Mouse (Mus musculus) thymus, adult 2 months (tissue): ENCODE results near the gene Dkkl1. TPM values are rescaled to one million over a fixed set of nuclear protein-coding genes. Genes with fewer than 3 reads are reported as not detected.

Source experiments
- DNase-seq: peaks from one replicate; pipeline ENCODE4 v3.0.0; 2021
- H3K27ac ChIP-seq: fragments of 200-500 bp; 2 replicates; pipeline ENCODE4 v1.5.1; 2012; ENCODE audit warnings: low read length, control low read depth; ENCODE audit not compliant: control insufficient read depth, insufficient read depth
- H3K27me3 ChIP-seq: fragments of 200-500 bp; 2 replicates; pipeline ENCODE4 v1.6.1; 2012; ENCODE audit warnings: mild to moderate bottlenecking, low read length, moderate library complexity, mixed read lengths; ENCODE audit not compliant: control insufficient read depth, insufficient read depth
- H3K36me3 ChIP-seq: fragments of 200-500 bp; 2 replicates; pipeline ENCODE4 v1.6.1; 2012; ENCODE audit warnings: mild to moderate bottlenecking, low read length, moderate library complexity; ENCODE audit not compliant: control insufficient read depth, insufficient read depth
- H3K4me1 ChIP-seq: fragments of 200-500 bp; replicated peaks from 2 replicates; pipeline ENCODE4 v1.6.1; 2012; ENCODE audit warnings: low read length; ENCODE audit not compliant: control insufficient read depth, insufficient read depth
- H3K4me3 ChIP-seq: fragments of 200-500 bp; 2 replicates; pipeline ENCODE4 v1.5.1; 2012; ENCODE audit warnings: mild to moderate bottlenecking, low read length, control low read depth, moderate library complexity; ENCODE audit not compliant: control insufficient read depth, insufficient read depth
- CTCF ChIP-seq: fragments of 200-500 bp; IDR thresholded peaks from 2 replicates; pipeline ENCODE4 v1.5.1; 2012; ENCODE audit warnings: mild to moderate bottlenecking, control low read depth, low read length, moderate library complexity, borderline replicate concordance; ENCODE audit not compliant: control insufficient read depth, poor library complexity, insufficient read depth; ENCODE audit errors: extremely low read depth
- POLR2A ChIP-seq: fragments of 200-500 bp; IDR thresholded peaks from 2 replicates; pipeline ENCODE4 v1.6.1; 2012; ENCODE audit warnings: mild to moderate bottlenecking, low read length, control low read depth, moderate library complexity; ENCODE audit not compliant: control insufficient read depth, poor library complexity, insufficient read depth; ENCODE audit errors: extremely low read depth
- WGBS: fragments of 180-500 bp; shearing (Covaris S2); methylation state at CpG from one replicate; pipeline ENCODE4 v1.1.7; 2018; 5-methylcytosine and 5-hydroxymethylcytosine counted together
- polyA plus RNA-seq: library from polyadenylated mRNA; depleted of rRNA; stranded (reverse); fragments of >200 nt; gene quantifications from 2 replicates; pipeline ENCODE4 v1.2.3, GENCODE M21; 2012

The Dkkl1 gene
- polyA plus RNA-seq, 1 experiment: 3.5 TPM

DNA sequence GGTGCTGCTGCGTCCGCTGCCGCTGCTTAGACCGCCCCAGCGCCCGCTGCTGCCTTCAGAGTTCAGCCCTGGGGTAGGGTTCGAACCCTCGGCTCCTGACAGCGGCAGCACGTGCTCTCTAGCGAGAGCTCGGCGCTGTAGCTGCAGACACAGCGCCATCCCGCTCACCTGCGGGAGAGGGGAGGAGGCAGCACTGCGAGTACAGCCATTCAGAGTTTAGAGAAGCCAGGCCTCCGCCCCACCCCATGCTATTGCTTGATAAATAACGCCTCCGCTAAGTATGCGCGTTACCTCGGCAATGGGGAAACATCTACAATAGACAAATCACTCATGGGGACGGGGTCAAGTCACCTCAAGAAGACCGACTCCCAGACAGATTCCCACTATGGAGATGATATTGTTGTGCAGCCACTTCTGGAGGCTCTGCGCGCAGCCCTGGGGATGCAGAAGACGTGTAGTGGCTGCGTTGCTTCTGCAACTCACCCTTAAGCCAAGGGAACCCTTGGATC is 22.4 kb upstream of the Dkkl1 start:
- Histone ChIP-seq H3K36me3 (no peaks in the 10 kb centered on the region), H3K4me1 (peaks cover 19% of the 10 kb centered on the region), H3K27me3 (no peaks in the 10 kb centered on the region), H3K27ac (no peak overlapping the region), H3K4me3 (no peak overlapping the region)
- no peak for DNase-seq
- TF ChIP-seq CTCF (no peak), POLR2A (no peak)
- 91% methylated on average over 29 of the region's 29 CpGs for WGBS

GRCm38 (mm10) chr7:45233580-45234332 is 21.8 kb upstream of the Dkkl1 start:
- TF ChIP-seq POLR2A: no peak
- Histone ChIP-seq H3K36me3 (no peaks in the 10 kb centered on the region), H3K27me3 (no peaks in the 10 kb centered on the region), H3K4me1 (peaks cover 15% of the 10 kb centered on the region), H3K4me3 (no peak overlapping the region), H3K27ac (no peak overlapping the region)
- WGBS: 74% methylated on average over 20 of the region's 20 CpGs
- DNase-seq: no peak

DNA sequence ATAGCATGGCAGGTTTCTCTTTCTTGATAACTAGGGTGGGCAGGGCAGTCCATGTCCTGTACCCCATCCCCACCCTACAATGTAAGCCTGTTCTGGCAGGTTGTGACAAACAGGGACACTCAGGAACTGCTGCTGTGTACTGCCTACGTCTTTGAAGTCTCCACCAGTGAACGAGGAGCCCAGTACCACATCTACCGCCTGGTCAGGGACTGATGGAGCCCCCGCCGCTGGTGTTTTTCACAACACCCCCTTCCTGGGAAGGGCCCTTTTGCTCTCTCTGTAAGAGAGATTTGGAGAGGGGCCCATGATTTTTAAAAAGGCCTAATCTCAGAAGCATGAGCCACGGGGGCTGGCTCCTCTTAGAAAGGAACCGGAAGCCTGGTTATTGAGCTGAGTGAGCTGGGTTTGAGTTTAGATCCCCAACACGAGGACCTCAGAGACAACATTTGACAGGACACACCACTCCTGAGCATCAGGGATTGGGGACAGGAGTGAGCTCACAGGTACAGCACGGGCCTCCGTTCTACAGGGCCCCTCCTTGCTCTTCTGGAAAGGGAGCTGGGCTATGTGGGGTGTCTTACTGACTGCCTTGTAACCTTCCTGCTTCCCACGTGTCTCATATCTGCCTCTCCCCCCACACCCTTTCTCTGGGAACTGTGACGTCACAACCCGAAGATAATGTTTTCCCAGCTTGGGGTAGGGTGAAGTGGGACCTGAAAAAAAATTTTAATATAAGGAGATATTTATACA is 20.9 kb upstream of the Dkkl1 start:
- Histone ChIP-seq H3K27me3 (no peaks in the 10 kb centered on the region), H3K36me3 (no peaks in the 10 kb centered on the region), H3K27ac (no peak overlapping the region), H3K4me3 (no peak overlapping the region), H3K4me1 (peaks cover 11% of the 10 kb centered on the region)
- 87% methylated on average over 13 of the region's 13 CpGs for WGBS
- TF ChIP-seq CTCF: no peak
- no peak for TF ChIP-seq POLR2A
- DNase-seq: no peak

DNA sequence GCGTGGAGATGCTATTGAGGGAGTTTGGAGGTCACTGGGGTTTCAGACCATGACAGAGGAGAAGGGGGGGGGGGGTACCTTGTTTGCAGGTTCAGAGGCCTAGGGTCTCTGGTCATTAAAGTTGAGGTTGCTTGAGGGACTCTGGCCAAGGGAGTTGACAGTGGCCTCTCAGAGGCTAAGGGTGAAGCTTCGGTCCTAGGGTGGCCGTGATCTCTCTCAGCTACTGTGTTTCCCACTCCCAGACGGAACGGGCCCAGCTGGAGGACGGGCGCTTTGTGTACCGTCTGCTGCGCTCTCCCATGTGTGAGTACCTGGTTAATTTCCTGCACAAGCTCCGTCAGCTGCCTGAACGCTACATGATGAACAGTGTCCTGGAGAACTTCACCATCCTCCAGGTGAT is 20.0 kb upstream of the Dkkl1 start:
- Histone ChIP-seq H3K36me3 (no peaks in the 10 kb centered on the region), H3K27me3 (no peaks in the 10 kb centered on the region), H3K27ac (no peak overlapping the region), H3K4me1 (peaks cover 7% of the 10 kb centered on the region), H3K4me3 (no peak overlapping the region)
- WGBS: 97% methylated on average over 11 of the region's 11 CpGs
- DNase-seq: no peak
- no peak for TF ChIP-seq CTCF
- TF ChIP-seq POLR2A: no peak

DNA sequence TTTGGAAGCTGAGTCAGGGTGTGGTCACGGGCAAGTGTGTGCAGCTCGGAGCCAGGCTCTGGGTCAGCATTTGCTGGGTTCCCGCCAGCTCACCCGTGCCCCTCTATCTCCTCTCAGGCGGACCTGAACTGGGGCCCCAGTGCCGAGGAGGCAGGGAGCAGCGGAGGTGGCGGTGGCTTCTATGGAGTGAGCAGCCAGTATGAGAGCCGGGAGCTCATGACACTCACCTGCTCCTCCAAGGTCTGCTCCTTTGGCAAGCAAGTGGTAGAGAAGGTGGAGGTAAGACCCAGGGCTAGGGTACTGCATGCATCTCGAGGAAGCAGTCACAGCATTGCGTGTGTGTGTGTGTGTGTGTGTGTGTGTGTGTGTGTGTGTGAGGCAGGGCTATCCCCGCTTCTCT is 19.2 kb upstream of the Dkkl1 start:
- no peak for DNase-seq
- Histone ChIP-seq H3K4me1 (0 out of 2 replicates have a peak, but pooled peaks cover 7% of the 10 kb centered on the region), H3K36me3 (no peaks in the 10 kb centered on the region), H3K27ac (no peak overlapping the region), H3K4me3 (no peak overlapping the region), H3K27me3 (no peaks in the 10 kb centered on the region)
- 90% methylated on average over 12 of the region's 12 CpGs for WGBS
- TF ChIP-seq CTCF (no peak), POLR2A (no peak)

GRCm38 (mm10) chr7:45229459-45230203 is 17.7 kb upstream of the Dkkl1 start:
- 0 out of 2 replicates have a peak, but pooled peaks cover 7% of the 10 kb centered on the region for H3K4me1 ChIP-seq
- no peak overlapping the region for H3K4me3 ChIP-seq
- H3K27me3 ChIP-seq: no peaks in the 10 kb centered on the region
- 80% methylated on average over 7 of the region's 7 CpGs for WGBS
- TF ChIP-seq POLR2A: no peak
- TF ChIP-seq CTCF: no peak
- no peak for DNase-seq
- H3K36me3 ChIP-seq: no peaks in the 10 kb centered on the region
- H3K27ac ChIP-seq: no peak overlapping the region
